Mouse (Mus musculus) E14TG2a.4 (cell line): ENCODE results near the gene Ano6.

Experiments
- CTCF ChIP-seq: conservative IDR thresholded peaks from 2 replicates; pipeline ENCODE4 v1.5.1; 2014; ENCODE audit warnings: low read length
- NANOG ChIP-seq: IDR thresholded peaks from 2 replicates; pipeline ENCODE4 v1.6.1; 2014; ENCODE audit warnings: borderline replicate concordance, low read length, mixed read lengths
- POU5F1 ChIP-seq: IDR thresholded peaks from 2 replicates; pipeline ENCODE4 v1.6.1; 2014; ENCODE audit warnings: low read length, borderline replicate concordance

DNA sequence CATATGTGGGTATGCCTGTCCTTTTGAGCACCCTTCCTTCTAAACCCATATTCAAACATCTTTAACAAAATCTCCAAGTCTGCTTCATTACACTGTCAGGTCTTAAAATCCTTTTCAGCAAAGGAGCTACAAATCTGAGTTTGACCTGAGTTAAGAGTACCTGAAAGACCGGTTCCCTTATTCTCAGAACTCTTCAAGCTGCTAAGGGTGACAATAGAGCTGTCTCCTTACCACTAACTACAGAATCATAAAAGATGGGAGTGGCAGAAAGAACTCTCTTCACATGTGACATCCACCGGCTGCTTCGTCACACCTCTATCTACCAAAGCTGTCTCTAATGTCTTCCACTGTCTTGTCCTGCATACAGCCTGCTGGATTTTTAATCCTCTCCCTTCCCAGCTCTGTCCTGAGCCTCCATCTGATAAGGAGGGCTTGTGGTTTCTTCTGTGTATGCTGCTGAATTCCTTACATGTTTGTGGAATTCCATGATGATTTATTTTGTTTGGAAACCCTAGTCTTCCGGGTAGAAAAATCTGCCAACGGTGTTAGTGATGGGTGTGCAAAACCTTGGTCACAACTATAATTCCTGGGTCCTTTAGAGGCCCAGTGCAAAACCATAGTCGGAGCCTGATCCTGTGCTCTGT is 212.4 kb downstream of the Ano6 start:
- TF ChIP-seq CTCF = no peak
- TF ChIP-seq NANOG = no peak
- no peak for TF ChIP-seq POU5F1
